Mouse (Mus musculus): ENCODE measurements around the gene Glyctk. TPM values are rescaled to one million over a fixed set of nuclear protein-coding genes. Genes with fewer than 3 reads are reported as not detected.

Gene Glyctk
- 6.4 and 7.9 TPM in 2 replicates for polyA plus RNA-seq (2015; fragmentation: Nextera tagmentation; extraction: Ambion mirVana)

DNA sequence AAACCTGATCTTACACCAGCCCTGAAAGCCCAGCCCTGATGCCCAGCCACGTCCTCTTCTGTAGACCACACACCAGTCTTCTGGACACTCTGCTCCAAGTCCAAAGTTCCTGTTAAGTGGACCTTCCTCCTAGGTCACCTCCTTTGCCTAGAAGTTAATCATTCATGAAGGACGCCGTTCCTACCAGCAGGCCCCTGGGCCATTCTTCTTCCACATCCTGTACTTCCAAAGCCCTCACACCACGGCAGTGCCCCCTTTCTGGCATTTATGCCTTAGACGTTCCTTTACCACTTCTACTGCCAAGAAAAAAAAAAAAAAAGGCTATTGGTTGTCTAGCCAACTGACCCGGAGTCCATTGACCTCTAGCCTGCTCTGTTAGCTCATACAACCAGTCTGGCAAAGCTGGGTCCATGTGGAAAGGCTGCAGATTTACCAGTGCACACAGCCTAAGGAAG, at the start of gene Glyctk:
Glyctk (minus strand) TSS at position 102 of the 455 bp plus-strand sequence.
- no peak within 1 kb of the TSS for H3K9ac ChIP-seq
- H3K36me3 ChIP-seq (ENCODE audit: poor library complexity, severe bottlenecking): peaks cover 11% of the 10 kb centered on the region; the same call in 1 of the 2 replicates
- ATAC-seq: no peak
- no peak within 1 kb of the TSS for H3K4me3 ChIP-seq
- no peak within 1 kb of the TSS for H3K4me2 ChIP-seq
- peaks cover 29% of the 10 kb centered on the region for H3K4me1 ChIP-seq
- H3K27me3 ChIP-seq: peaks cover 23% of the 10 kb centered on the region
- WGBS: 85% methylated on average over 6 of the region's 6 CpGs
- H3K9me3 ChIP-seq (replicated peaks): no peaks in the 10 kb centered on the region
- no peak within 1 kb of the TSS for H3K27ac ChIP-seq

DNA sequence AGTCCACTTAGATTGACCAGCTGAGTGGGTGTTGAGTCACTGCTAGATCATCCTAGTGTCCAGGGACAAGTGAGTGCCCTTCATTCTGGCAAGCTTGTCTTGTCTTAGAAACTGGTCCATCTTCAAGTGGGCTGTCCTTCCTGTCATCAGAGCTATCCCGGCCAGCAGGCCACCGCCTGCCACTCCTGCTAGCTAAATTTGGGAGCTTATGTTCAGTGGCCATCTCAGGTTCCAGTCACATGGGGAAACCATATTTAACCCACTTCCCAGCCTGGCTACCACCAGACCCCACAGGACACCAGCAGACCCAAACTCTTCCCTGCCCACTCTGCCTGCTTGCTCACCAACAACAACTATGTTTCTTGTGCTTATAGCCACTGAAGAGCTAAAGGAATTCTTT, 48.6 kb upstream of the Glyctk start:
- no peak overlapping the region for H3K9ac ChIP-seq
- ATAC-seq: no peak
- no peaks in the 10 kb centered on the region for H3K27me3 ChIP-seq
- no peak overlapping the region for H3K4me2 ChIP-seq
- peaks cover 29% of the 10 kb centered on the region for H3K4me1 ChIP-seq
- H3K27ac ChIP-seq: no peak overlapping the region
- no peaks in the 10 kb centered on the region for H3K9me3 ChIP-seq (replicated peaks)
- 69% methylated on average over 2 of the region's 2 CpGs for WGBS
- 0 out of 2 replicates have a peak, but pooled peaks cover 2% of the 10 kb centered on the region for H3K36me3 ChIP-seq (ENCODE audit: poor library complexity, severe bottlenecking)
- no peak overlapping the region for H3K4me3 ChIP-seq

DNA sequence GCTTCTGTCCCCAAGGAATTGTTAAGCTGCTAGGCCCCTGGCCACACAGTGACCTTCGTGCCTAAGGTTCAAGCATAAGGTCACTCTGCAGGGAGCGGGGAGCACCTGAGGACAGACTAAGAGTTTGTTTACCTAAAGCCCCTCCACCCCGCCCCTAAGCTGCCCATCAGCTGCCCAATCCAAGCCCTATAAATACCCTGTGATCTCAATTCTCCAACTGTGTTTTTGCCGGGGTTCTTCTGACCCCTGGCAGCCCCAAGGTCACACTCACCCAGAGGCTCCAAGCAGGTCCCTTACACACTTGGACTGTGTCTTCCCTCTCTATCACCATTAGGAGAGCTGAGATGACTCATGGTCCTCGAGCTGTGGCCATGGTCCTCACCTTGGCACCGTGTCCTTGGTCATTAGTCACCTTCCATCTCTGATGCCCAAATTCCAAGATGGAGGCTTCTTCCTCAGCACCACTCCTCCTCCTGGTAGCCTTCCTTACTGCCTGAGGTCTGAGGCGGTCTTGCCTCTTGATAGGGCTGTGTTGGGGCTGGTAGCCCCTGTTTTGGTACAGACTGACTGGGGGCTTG, 47.9 kb upstream of the Glyctk start:
- Histone ChIP-seq H3K36me3 (ENCODE audit: poor library complexity, severe bottlenecking) (0 out of 2 replicates have a peak, but pooled peaks cover 2% of the 10 kb centered on the region), H3K4me3 (no peak overlapping the region), H3K27me3 (no peaks in the 10 kb centered on the region), H3K4me1 (peaks cover 22% of the 10 kb centered on the region), H3K27ac (no peak overlapping the region), H3K9ac (no peak overlapping the region), H3K9me3 (replicated peaks) (no peaks in the 10 kb centered on the region), H3K4me2 (no peak overlapping the region)
- ATAC-seq: no peak
- 83% methylated on average over 7 of the region's 7 CpGs for WGBS

DNA sequence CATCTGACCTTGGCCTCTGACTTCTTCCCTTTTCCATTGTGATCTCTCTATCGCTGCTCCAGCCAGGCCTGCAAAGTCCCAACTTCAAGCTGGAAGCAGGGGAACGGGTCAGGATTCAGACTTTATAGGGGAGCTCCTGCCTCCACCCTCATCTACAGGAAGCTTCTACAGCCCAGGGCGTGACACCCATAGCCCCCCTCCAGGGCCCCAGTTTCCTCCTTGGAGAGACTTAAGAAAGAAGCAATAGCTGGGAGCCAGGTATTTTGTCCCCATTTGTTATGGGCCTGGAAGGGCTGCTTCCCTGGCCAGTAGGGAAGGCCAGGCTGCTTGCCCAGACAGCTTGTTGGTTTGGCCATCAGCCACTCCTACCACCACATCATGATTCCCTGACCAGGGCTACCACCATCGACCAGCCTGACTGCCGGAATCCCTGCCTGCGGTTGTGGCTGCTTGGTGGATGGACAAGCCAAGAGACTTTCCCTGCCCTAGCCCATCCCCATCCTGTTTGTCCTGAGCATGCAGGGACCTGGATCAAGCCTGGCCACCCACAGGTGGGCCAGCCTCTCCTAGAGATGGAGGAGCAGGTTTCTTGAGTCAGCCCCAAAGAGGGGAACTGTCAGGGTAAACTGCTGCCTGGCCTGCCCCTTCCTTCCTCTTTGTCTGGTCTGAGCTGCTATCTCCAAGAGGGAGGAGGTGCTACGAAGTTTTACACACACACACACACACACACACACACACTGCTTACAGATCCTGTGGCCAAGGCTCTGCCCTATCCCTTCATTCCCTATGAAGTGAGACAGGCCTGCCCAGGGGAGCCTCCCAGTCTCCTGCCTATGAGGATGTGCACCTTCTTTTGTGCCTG, 46.3 kb upstream of the Glyctk start:
- H3K9ac ChIP-seq: peak overlapping the region; percentile 83

DNA sequence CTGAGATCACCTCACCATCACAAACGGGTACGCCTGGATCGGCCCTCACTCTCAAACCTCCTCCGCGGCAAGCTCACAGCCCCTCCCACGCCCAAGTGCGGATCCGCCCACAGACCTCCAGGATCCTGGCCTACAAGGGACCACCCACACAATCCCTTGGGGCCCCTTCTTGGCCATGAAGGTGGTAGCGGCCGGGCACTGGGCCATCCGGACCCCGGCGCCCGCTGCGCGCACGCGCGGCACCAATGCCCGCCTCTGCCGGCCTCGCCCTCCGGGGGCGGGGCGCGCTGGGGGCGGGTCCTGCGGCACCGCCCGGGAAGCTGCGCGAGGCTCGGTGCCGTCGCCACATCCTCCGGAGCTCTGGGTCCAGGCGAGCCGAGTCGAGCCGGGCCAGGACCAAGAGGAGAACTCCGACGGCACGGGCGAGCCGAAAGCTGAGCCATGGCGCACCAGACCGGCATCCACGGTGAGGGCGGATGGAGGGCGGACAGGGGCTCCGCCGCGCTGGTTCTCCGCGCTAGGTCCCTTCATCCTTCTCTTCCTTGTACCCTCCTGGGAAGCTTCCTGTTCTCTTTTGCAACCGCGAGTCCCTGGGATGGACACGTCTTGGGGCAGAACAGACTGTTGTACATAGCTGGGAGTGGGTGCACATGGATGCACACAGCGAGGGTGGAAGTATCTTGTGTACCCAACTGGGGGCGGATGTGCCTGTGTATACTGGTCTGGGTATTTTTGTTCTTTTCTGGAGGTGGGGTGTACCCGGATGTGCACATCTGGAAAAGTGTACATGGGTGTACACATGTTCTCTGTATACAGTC, 45.1 kb upstream of the Glyctk start, which contains the start of gene Twf2:
Twf2 (plus strand) TSS at position 290 of the 818 bp plus-strand sequence.
- H3K36me3 ChIP-seq (ENCODE audit: poor library complexity, severe bottlenecking): no peaks in the 10 kb centered on the region
- peak within 1 kb of the TSS; percentile 79 for H3K4me2 ChIP-seq
- 1% methylated on average over 61 of the region's 61 CpGs for WGBS
- 0 out of 2 replicates have a peak, but pooled peaks cover 12% of the 10 kb centered on the region for H3K27me3 ChIP-seq
- peaks cover 37% of the 10 kb centered on the region for H3K4me1 ChIP-seq
- peak within 1 kb of the TSS; percentile 64 for H3K4me3 ChIP-seq
- peak within 1 kb of the TSS; percentile 83 for H3K9ac ChIP-seq
- no peaks in the 10 kb centered on the region for H3K9me3 ChIP-seq (replicated peaks)
- H3K27ac ChIP-seq: 0 out of 2 replicates have a peak within 1 kb of the TSS, but pooled peaks have one; percentile 16
- peak; percentile 85 for ATAC-seq

More for the DNA sequence above, 46.3 kb upstream of the Glyctk start:
- peak overlapping the region; percentile 79 for H3K4me2 ChIP-seq
- peak overlapping the region; percentile 64 for H3K4me3 ChIP-seq
- WGBS: 79% methylated on average over 7 of the region's 7 CpGs
- no peak for ATAC-seq
- no peaks in the 10 kb centered on the region for H3K36me3 ChIP-seq (ENCODE audit: poor library complexity, severe bottlenecking)
- H3K27ac ChIP-seq: no peak overlapping the region
- peaks cover 26% of the 10 kb centered on the region for H3K4me1 ChIP-seq
- 0 out of 2 replicates have a peak, but pooled peaks cover 12% of the 10 kb centered on the region for H3K27me3 ChIP-seq
- H3K9me3 ChIP-seq (replicated peaks): no peaks in the 10 kb centered on the region

DNA sequence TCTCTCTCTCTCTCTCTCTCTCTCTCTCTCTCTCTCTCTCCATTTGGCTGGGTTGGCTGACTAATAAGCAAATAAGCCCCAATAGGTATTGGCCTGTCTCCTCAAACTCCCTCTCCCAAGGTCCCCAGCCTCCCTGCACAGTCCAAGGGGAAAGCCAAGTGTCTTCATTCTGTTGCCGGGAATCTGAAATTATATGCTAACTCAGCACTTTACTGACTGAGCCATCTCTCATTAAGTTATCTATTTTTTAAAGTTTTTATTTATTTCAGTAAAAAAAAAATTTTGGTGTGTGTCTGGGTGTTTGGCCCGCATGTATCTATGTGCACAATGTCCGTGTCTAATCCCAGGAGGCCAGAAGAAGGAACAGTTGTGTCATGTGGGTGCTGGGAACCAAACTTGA, 44.0 kb upstream of the Glyctk start:
- Histone ChIP-seq H3K9ac (no peak overlapping the region), H3K36me3 (ENCODE audit: poor library complexity, severe bottlenecking) (no peaks in the 10 kb centered on the region), H3K4me2 (peak overlapping the region; percentile 79), H3K4me1 (peaks cover 42% of the 10 kb centered on the region), H3K4me3 (peak overlapping the region; percentile 64; the same call in 1 of the 2 replicates), H3K27me3 (0 out of 2 replicates have a peak, but pooled peaks cover 12% of the 10 kb centered on the region), H3K27ac (no peak overlapping the region), H3K9me3 (replicated peaks) (no peaks in the 10 kb centered on the region)
- ATAC-seq: no peak
- WGBS: 83% methylated on average over 3 of the region's 3 CpGs

DNA sequence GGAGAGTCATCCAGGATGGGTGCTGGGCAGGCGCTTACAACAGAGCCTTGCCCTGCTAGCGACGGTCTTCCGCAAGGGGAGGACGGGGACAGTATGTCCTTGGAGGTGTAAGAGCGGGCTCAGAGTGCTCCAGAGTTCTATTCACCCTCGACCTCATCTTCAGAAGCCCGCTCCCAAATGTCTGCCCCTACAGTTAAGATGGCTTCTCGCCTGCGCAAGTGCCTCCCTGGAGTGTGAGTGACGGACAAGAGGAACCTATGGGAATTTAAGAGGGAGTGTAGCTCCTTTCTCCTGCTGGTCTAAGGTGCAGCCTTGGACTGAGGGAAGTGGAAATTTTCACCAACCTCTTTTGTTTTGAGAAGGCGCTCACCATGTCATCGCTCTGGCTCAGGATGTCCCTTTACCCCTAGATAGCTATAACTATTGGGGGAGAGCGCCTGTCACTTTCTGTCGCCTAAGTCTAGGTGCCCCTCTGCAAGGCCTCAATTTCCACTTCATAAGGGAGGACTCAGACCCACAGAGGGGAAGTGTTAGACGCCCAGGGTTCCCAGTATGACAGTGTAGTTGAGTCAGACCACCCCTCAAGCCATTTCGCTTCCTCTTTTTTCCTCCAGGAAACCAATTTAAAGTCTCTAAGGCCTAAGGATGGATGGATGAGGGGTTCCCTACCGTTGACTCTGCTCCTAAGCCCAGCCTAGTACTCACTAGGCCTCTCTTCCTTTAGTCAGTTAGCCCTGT, 41.8 kb upstream of the Glyctk start, which contains the start of gene Ppm1m:
Ppm1m (minus strand) TSS at position 212 of the 738 bp plus-strand sequence.
- Histone ChIP-seq H3K27me3 (0 out of 2 replicates have a peak, but pooled peaks cover 12% of the 10 kb centered on the region), H3K9me3 (replicated peaks) (no peaks in the 10 kb centered on the region), H3K36me3 (ENCODE audit: poor library complexity, severe bottlenecking) (peaks cover 8% of the 10 kb centered on the region; the same call in 1 of the 2 replicates), H3K4me1 (peaks cover 47% of the 10 kb centered on the region), H3K27ac (no peak within 1 kb of the TSS; the same call in 1 of the 2 replicates), H3K4me3 (peak within 1 kb of the TSS; percentile 55), H3K9ac (peak within 1 kb of the TSS; percentile 77), H3K4me2 (peak within 1 kb of the TSS; percentile 69)
- no peak for ATAC-seq
- 45% methylated on average over 18 of the region's 18 CpGs for WGBS

DNA sequence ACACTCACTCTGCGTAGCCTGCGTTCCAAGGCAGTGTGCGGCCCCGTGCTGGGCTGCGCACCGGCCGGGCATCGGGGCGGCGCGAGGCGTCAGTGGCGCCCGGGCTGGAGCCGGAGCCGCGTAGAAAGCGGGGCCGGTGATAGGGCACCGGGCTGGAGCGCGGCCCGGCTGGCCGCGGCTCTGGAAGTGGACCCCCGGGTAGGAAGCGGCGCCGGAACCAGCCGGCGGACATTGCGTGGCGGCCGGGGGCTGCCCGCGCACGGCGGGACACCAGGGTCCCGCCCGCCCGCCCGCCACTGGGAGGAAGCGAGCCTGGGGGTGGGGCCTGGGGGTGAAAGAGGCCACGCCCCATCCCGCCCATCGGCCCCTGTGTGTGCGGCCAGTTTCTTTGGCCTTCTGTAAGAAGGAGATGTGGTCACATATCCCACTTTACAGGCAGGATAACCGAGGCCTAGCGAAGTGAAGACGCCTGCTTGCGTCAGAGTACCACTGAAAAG, 41.1 kb upstream of the Glyctk start:
- peaks cover 9% of the 10 kb centered on the region; the same call in 1 of the 2 replicates for H3K36me3 ChIP-seq (ENCODE audit: poor library complexity, severe bottlenecking)

DNA sequence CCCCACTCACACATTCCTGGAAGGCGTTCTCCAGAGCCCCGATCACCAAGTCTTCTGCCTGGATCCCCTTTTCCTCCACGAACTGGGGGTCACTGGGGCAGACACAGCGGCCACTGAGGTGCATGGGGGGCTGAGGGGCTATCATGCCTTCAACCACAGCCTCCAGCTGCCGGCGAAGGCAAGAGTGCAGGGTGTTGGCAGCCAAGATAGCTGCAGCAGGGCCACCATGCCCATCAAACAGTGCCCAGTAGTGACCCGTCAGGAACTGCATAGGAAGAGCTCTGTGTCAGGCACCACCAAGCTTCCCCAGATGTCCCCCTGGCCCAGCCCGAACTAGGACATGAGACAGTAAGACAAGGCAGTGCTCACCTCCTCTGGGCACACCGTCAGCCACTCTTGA, 39.8 kb upstream of the Glyctk start:
- H3K9me3 ChIP-seq (replicated peaks): no peaks in the 10 kb centered on the region
- no peak for ATAC-seq
- 94% methylated on average over 9 of the region's 9 CpGs for WGBS

More for the DNA sequence above, 41.1 kb upstream of the Glyctk start:
- Histone ChIP-seq H3K27ac (no peak overlapping the region; the same call in 1 of the 2 replicates), H3K9ac (peak overlapping the region; percentile 77), H3K9me3 (replicated peaks) (no peaks in the 10 kb centered on the region), H3K4me2 (peak overlapping the region; percentile 69), H3K4me1 (peaks cover 40% of the 10 kb centered on the region), H3K27me3 (0 out of 2 replicates have a peak, but pooled peaks cover 12% of the 10 kb centered on the region), H3K4me3 (peak overlapping the region; percentile 55)
- WGBS: 1% methylated on average over 43 of the region's 51 CpGs
- peak; percentile 39 for ATAC-seq

DNA sequence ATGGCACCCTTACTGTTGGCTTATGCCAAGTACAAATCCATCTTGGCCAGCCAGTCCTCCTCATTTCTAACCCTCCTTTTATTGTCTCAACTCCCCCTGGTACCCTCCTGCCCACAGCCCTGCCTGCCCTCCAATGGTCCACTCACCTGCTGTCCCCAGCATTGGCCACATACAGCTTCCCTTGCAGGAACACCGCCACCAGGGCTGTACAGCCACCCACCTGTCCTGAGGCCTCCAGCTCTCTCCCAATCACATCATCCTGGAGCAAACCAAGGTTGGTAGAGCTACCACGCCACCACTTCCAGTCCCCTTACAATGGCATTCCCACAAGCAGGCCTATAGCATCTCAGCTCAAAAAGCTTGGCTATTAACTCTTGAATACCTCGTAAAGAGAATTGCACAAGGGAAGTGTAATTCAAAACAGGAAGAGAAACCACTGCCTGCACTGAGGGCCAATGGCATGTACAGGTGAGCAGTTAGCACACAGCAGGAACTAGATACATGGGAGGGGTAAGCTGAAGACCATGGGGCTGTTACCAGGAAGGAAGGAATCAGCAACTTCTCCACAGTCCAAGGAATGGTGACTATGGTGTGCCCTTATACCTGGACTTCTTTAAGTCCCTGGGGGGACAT, 39.3 kb upstream of the Glyctk start:
- Histone ChIP-seq H3K9me3 (replicated peaks) (no peaks in the 10 kb centered on the region), H3K27me3 (0 out of 2 replicates have a peak, but pooled peaks cover 12% of the 10 kb centered on the region), H3K36me3 (ENCODE audit: poor library complexity, severe bottlenecking) (peaks cover 25% of the 10 kb centered on the region), H3K9ac (no peak overlapping the region), H3K4me2 (no peak overlapping the region), H3K27ac (no peak overlapping the region), H3K4me3 (no peak overlapping the region), H3K4me1 (peaks cover 29% of the 10 kb centered on the region)
- WGBS: 89% methylated on average over 3 of the region's 3 CpGs
- no peak for ATAC-seq

More for the DNA sequence above, 39.8 kb upstream of the Glyctk start:
- Histone ChIP-seq H3K9ac (no peak overlapping the region), H3K4me3 (no peak overlapping the region), H3K4me2 (no peak overlapping the region), H3K27ac (no peak overlapping the region), H3K27me3 (0 out of 2 replicates have a peak, but pooled peaks cover 12% of the 10 kb centered on the region), H3K36me3 (ENCODE audit: poor library complexity, severe bottlenecking) (peaks cover 20% of the 10 kb centered on the region), H3K4me1 (peaks cover 31% of the 10 kb centered on the region)

Measured in forebrain, embryonic 13.5 days (tissue).